Mouse (Mus musculus) small intestine, adult 2 months (tissue): ENCODE measurements around the gene Sowahd. TPM values are rescaled to one million over a fixed set of nuclear protein-coding genes. Genes with fewer than 3 reads are reported as not detected.

ENCODE experiments used
- H3K27ac ChIP-seq: fragments of 200-500 bp; 2 replicates; pipeline ENCODE4 v1.5.1; 2012; ENCODE audit warnings: low read depth, low read length, control low read depth, inconsistent platforms; ENCODE audit not compliant: insufficient read depth
- H3K27me3 ChIP-seq: fragments of 200-500 bp; 2 replicates; pipeline ENCODE4 v1.6.1; 2012; ENCODE audit warnings: mild to moderate bottlenecking, moderate library complexity, low read length, inconsistent platforms; ENCODE audit not compliant: control insufficient read depth, insufficient read depth
- H3K36me3 ChIP-seq: fragments of 200-500 bp; 2 replicates; pipeline ENCODE4 v1.6.1; 2012; ENCODE audit warnings: mild to moderate bottlenecking, low read length, control low read depth, inconsistent platforms; ENCODE audit not compliant: control insufficient read depth, insufficient read depth
- H3K4me1 ChIP-seq: fragments of 200-500 bp; 2 replicates; pipeline ENCODE4 v1.6.1; 2012; ENCODE audit warnings: low read length, inconsistent platforms, mixed read lengths; ENCODE audit not compliant: control insufficient read depth, insufficient read depth, insufficient read length
- H3K4me3 ChIP-seq: fragments of 200-500 bp; 2 replicates; pipeline ENCODE4 v1.5.1; 2012; ENCODE audit warnings: low read depth, mild to moderate bottlenecking, control low read depth, inconsistent platforms, low read length, moderate library complexity
- CTCF ChIP-seq: fragments of 200-500 bp; IDR thresholded peaks from 2 replicates; pipeline ENCODE4 v1.5.1; 2012; ENCODE audit warnings: low read depth, mild to moderate bottlenecking, control low read depth, inconsistent platforms, low read length, moderate library complexity, mixed read lengths; ENCODE audit not compliant: insufficient replicate concordance, insufficient read length; ENCODE audit errors: extremely low read depth
- POLR2A ChIP-seq: fragments of 200-500 bp; IDR thresholded peaks from 2 replicates; pipeline ENCODE4 v1.6.1; 2012; ENCODE audit warnings: low read depth, mild to moderate bottlenecking, control low read depth, inconsistent platforms, low read length, moderate library complexity
- WGBS: fragments of 180-500 bp; shearing (Covaris S2); methylation state at CpG from one replicate; pipeline ENCODE4 v1.1.7; 2018; 5-methylcytosine and 5-hydroxymethylcytosine counted together
- polyA plus RNA-seq: library from polyadenylated mRNA; depleted of rRNA; stranded (reverse); fragments of >200 nt; gene quantifications from 2 replicates; pipeline ENCODE4 v1.2.3, GENCODE M21; 2012

The Sowahd gene
- polyA plus RNA-seq, 1 experiment, result 0.60 TPM

GRCm38 (mm10) chrX:37081194-37081593, 32.5 kb downstream of the Sowahd start:
- Histone ChIP-seq H3K4me3 (no peak overlapping the region), H3K27ac (no peak overlapping the region), H3K4me1 (no peaks in the 10 kb centered on the region), H3K27me3 (no peaks in the 10 kb centered on the region), H3K36me3 (peaks cover 16% of the 10 kb centered on the region)
- 50% methylated on average over 6 of the region's 6 CpGs for WGBS
- TF ChIP-seq CTCF, result no peak
- no peak for TF ChIP-seq POLR2A

- H3K36me3 ChIP-seq, result peaks cover 16% of the 10 kb centered on the region
- peak overlapping the region; percentile 73 for H3K4me3 ChIP-seq
- TF ChIP-seq CTCF (no peak), POLR2A (no peak)
- WGBS, result 8% methylated on average over 19 of the region's 19 CpGs
- no peaks in the 10 kb centered on the region for H3K27me3 ChIP-seq
- peak overlapping the region; percentile 92 for H3K27ac ChIP-seq
- no peaks in the 10 kb centered on the region for H3K4me1 ChIP-seq
Measured at GRCm38 (mm10) chrX:37084318-37084926, 35.8 kb downstream of the Sowahd start.

DNA sequence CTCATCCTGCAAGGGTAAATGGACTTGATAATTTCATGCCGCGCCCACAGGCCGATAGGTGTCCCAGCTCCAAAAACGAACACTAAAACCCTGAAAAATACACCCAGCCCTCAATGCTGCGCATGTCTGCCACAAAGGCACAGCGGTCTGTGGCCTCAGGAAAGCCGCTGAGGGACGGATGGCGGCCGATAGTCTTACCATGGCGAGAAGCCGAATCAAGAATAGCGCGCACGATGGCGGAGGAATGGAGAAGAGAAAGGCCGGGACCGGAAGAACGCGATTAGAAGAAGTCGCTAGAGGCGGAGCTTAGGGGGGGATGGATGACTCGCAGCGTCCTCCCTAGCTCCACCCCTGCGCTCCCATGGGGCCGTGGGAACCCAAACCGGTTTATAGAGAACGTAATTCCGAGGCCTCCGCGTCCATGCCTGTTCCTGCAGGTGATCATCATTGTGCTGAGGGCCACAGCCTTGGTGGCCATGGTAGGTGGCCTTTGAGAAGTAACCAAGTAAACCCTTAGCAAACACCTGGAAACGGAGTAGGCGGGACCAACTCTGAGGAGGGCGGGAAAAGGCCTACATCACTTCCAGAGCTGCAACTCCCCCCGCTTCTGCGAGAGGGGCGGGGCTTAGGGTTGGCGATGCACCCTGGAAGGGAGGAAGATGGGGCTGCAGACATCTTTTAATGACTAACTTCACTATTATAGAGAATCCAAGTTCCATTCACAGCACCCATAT, 36.4 kb downstream of the Sowahd start, which contains the start of gene Rpl39:
TSS of gene Rpl39 (minus strand) at position 476 of the 734 bp plus-strand sequence.
- Histone ChIP-seq H3K27me3 (no peaks in the 10 kb centered on the region), H3K27ac (peak within 1 kb of the TSS; percentile 92)
- 5% methylated on average over 35 of the region's 38 CpGs for WGBS

GRCm38 (mm10) chrX:37085665-37086064, 37.0 kb downstream of the Sowahd start:
- H3K4me1 ChIP-seq, result no peaks in the 10 kb centered on the region
- H3K27me3 ChIP-seq, result no peaks in the 10 kb centered on the region
- H3K36me3 ChIP-seq, result peaks cover 13% of the 10 kb centered on the region
- H3K4me3 ChIP-seq, result peak overlapping the region; percentile 73
- TF ChIP-seq CTCF, result no peak
- TF ChIP-seq POLR2A, result no peak
- H3K27ac ChIP-seq, result peak overlapping the region; percentile 92
- 17% methylated on average over 9 of the region's 9 CpGs for WGBS

More for the DNA sequence above, 36.4 kb downstream of the Sowahd start, which contains the start of gene Rpl39:
- peaks cover 13% of the 10 kb centered on the region for H3K36me3 ChIP-seq
- H3K4me3 ChIP-seq, result peak within 1 kb of the TSS; percentile 73
- no peaks in the 10 kb centered on the region for H3K4me1 ChIP-seq
- TF ChIP-seq CTCF, result peak; percentile 20; the same call in 1 of the 2 replicates
- TF ChIP-seq POLR2A, result peak; percentile 50

DNA sequence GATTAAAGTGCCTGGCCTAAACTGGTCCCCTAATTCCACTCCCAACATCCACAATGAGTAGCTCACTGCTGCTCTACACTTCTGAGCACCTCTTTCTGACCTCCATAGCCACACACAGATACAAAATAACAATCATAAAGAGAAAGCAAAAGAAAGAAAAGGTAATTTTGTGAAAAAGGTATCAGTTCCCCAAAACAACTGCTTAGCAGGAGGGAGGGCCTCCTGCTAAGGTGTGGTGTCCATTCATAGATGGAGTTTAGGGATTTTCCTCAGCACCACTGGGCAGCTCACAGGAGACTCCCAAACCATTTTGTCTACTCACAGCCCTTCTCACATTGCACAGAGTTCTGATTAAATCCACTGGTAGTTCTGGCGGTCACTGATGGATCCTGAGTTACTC, 40.1 kb downstream of the Sowahd start:
- no peaks in the 10 kb centered on the region for H3K27me3 ChIP-seq
- WGBS, result 88% methylated on average over 1 of the region's 1 CpGs
- TF ChIP-seq CTCF (no peak), POLR2A (no peak)
- H3K4me1 ChIP-seq, result no peaks in the 10 kb centered on the region
- H3K4me3 ChIP-seq, result no peak overlapping the region
- peaks cover 11% of the 10 kb centered on the region for H3K36me3 ChIP-seq
- no peak overlapping the region for H3K27ac ChIP-seq

DNA sequence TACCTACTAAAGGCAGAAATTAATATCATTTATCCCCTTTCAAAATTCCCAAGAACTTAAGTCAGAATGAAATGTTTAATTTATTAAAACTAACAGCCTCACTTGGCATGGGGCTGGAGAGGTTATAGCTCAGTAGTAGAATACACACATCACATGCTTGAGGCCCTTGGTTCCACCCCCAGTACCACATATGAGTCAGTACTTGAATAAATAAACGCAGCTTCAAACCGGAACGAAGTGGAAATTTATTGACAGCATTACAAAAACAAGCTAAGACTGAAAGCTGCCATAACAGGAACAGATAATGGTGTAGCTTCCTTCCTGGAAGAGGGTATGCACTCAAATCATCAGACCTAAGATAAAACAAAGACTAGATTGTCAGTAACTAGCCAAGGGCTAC, 42.8 kb downstream of the Sowahd start:
- WGBS, result 70% methylated on average over 3 of the region's 3 CpGs
- TF ChIP-seq CTCF (no peak), POLR2A (no peak)
- no peak overlapping the region for H3K4me3 ChIP-seq
- no peaks in the 10 kb centered on the region for H3K4me1 ChIP-seq
- no peak overlapping the region for H3K27ac ChIP-seq
- H3K27me3 ChIP-seq, result no peaks in the 10 kb centered on the region
- H3K36me3 ChIP-seq, result peaks cover 21% of the 10 kb centered on the region

DNA sequence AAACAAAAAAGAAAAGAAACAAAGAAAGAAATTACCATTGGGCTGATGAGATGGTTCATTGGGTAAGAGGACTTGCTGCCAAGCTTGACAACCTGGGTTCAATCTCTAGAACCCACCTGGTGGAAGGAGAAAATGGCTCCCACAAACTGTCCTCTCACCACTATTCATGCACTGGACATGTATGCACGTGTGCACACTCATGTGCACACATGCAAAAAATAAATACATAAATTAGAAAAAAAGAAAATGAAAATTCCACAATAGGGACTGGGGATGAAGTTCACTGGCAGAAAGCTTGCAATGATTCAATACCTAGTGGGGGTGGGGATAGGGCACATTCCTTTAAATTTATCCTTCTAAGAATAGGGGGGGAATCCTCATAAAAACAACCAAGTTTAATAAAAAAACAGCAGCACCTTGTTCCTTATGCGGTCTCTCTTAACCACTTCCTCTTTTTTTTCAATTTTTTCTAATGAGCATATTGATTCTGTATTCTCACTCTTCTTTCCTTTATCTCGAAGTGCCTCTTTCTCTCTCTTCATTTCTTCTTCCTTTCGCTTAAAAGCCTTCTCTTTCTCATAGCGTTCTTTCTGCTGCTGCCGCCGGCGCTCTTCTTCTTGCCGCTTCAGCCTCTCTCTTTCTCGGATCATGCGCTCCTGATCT, 46.6 kb downstream of the Sowahd start:
- WGBS, result 83% methylated on average over 11 of the region's 11 CpGs
- peak overlapping the region; percentile 13; the same call in 1 of the 2 replicates for H3K4me3 ChIP-seq
- no peaks in the 10 kb centered on the region for H3K4me1 ChIP-seq
- no peak overlapping the region for H3K27ac ChIP-seq
- peaks cover 26% of the 10 kb centered on the region for H3K36me3 ChIP-seq
- H3K27me3 ChIP-seq, result no peaks in the 10 kb centered on the region
- TF ChIP-seq POLR2A (no peak), CTCF (no peak)
